Mouse (Mus musculus) CH12.LX (cell line): ENCODE data around the gene Cyp27b1. TPM values are rescaled to one million over a fixed set of nuclear protein-coding genes. Genes with fewer than 3 reads are reported as not detected.
A peak's percentile ranks its signal among the peaks of the same experiment; 100 is the strongest.

Source experiments
- DNase-seq: peaks from one replicate; pipeline ENCODE4 v3.0.0-alpha.2; 2013; ENCODE audit errors: extremely low read depth
- H3K27ac ChIP-seq: 2 replicates; pipeline ENCODE4 v1.5.1; 2012; ENCODE audit warnings: low read depth, mild to moderate bottlenecking, control low read depth, moderate library complexity; ENCODE audit not compliant: insufficient read depth
- H3K27me3 ChIP-seq: replicated peaks from 2 replicates; pipeline ENCODE3; 2012; ENCODE audit warnings: inconsistent platforms
- H3K36me3 ChIP-seq, 2 experiments: replicated peaks in 1 of 2; 2 replicates each; pipeline versions ENCODE3 to v1.6.1; 2012; ENCODE audit warnings: inconsistent platforms in 1 of 2, low read length in 1 of 2, mild to moderate bottlenecking in 1 of 2, mixed read lengths in 1 of 2, moderate library complexity in 1 of 2; ENCODE audit not compliant: control insufficient read depth in 1 of 2, insufficient read depth in 1 of 2
- H3K4me1 ChIP-seq, 2 experiments: 2 replicates each; pipeline ENCODE4 v1.6.1; 2012; ENCODE audit warnings: inconsistent platforms in 1 of 2, moderate library complexity in 1 of 2; ENCODE audit not compliant: insufficient read depth in 2 of 2, control insufficient read depth in 1 of 2
- H3K4me2 ChIP-seq: 2 replicates; pipeline ENCODE4 v1.6.1; 2012; ENCODE audit warnings: low read depth, mild to moderate bottlenecking, control low read depth; ENCODE audit not compliant: poor library complexity, insufficient read depth, severe bottlenecking
- H3K4me3 ChIP-seq, 3 experiments: fragments of 150-350 bp in 1 of 3; sonication (generic) in 1 of 3; replicated peaks in 1 of 3; 2 replicates each; pipeline versions ENCODE3 to v1.5.1; 2011 to 2012; ENCODE audit warnings: low read depth in 2 of 3, low read length in 2 of 3, mild to moderate bottlenecking in 2 of 3, moderate library complexity in 2 of 3, control low read depth in 1 of 3, improper control_type of control experiment in 1 of 3, inconsistent platforms in 1 of 3, mixed read lengths in 1 of 3; ENCODE audit not compliant: poor library complexity in 1 of 3
- H3K79me2 ChIP-seq: replicated peaks from 2 replicates; pipeline ENCODE4 v1.6.1; 2012; ENCODE audit warnings: mild to moderate bottlenecking, moderate library complexity; ENCODE audit not compliant: control insufficient read depth, poor library complexity, insufficient read depth, severe bottlenecking; ENCODE audit errors: extremely low read depth
- H3K9ac ChIP-seq: 2 replicates; pipeline ENCODE4 v1.6.1; 2012; ENCODE audit warnings: low read depth, mild to moderate bottlenecking, control low read depth, moderate library complexity; ENCODE audit not compliant: insufficient read depth
- H3K9me3 ChIP-seq: replicated peaks from 2 replicates; pipeline ENCODE3; 2012; ENCODE audit warnings: low read length, inconsistent platforms, mixed read lengths
- ETS1 ChIP-seq: conservative IDR thresholded peaks from 2 replicates; pipeline ENCODE4 v1.6.1; 2012; ENCODE audit warnings: low read depth, mild to moderate bottlenecking, inconsistent platforms, low read length, improper control_type of control experiment, moderate library complexity
- MAX ChIP-seq: IDR thresholded peaks from 2 replicates; pipeline ENCODE4 v1.6.1; 2011; ENCODE audit warnings: low read length, improper control_type of control experiment
- SIN3A ChIP-seq: IDR thresholded peaks from 2 replicates; pipeline ENCODE4 v1.6.1; 2012; ENCODE audit warnings: low read length, improper control_type of control experiment, inconsistent platforms
- TBP ChIP-seq: conservative IDR thresholded peaks from 2 replicates; pipeline ENCODE4 v1.6.1; 2011; ENCODE audit warnings: low read depth, low read length, improper control_type of control experiment
- ZMIZ1 ChIP-seq: IDR thresholded peaks from 2 replicates; pipeline ENCODE4 v1.6.1; 2012; ENCODE audit warnings: low read depth, mild to moderate bottlenecking, inconsistent platforms, low read length, improper control_type of control experiment
- dilution Hi-C: fragments of 300-500 bp; cut with MboI; formaldehyde crosslinking; loops from 2 replicates; pipeline ENCODE4 v1.14.3; 2020; ENCODE audit warnings: low sequenced_read_pairs; ENCODE audit not compliant: extremely low pct_unique_long_range_greater_than_20kb, extremely low pct_ligation_motif_present
- in situ Hi-C: fragments of 300-500 bp; cut with MboI; formaldehyde crosslinking; loops from 3 replicates; pipeline ENCODE4 v1.14.3; 2019; ENCODE audit warnings: low sequenced_read_pairs, low pct_ligation_motif_present, low pct_unique_long_range_greater_than_20kb, mixed read lengths
- polyA plus RNA-seq: library from polyadenylated mRNA; unstranded; fragments of >175 nt; gene quantifications from 2 replicates; pipeline ENCODE4 v1.2.1, GENCODE M21; 2012; ENCODE audit warnings: low read depth; ENCODE audit not compliant: insufficient read length
- total RNA-seq, 2 experiments: library from RNA; depleted of rRNA; stranded (reverse); fragments of 300-350 nt in 1 of 2; fragments of >200 nt in 1 of 2; gene quantifications; 2 replicates each; pipeline ENCODE4 v1.2.3; 2012 to 2014

Gene Cyp27b1
- total and polyA plus RNA-seq, 3 experiments: 0.32 to 1.4 (median 0.42) TPM

GRCm38 (mm10) chr10:127075651-127076050 is 27.6 kb downstream of the Cyp27b1 start:
- dilution Hi-C loops (no loop called here), in situ Hi-C loops (no loop called here)
- Histone ChIP-seq H3K27ac (peak overlapping the region; percentile 25; the same call in 1 of the 2 replicates), H3K4me1 (peaks cover 9 to 27% of the 10 kb centered on the region in 2 experiments; a peak in 3 of 4 replicates), H3K9ac (peak overlapping the region; percentile 59), H3K27me3 (no peaks in the 10 kb centered on the region), H3K9me3 (no peaks in the 10 kb centered on the region), H3K36me3 (peaks cover 12 to 31% of the 10 kb centered on the region in 2 experiments), H3K4me3 (peak overlapping the region; percentile 68 to 88 (median 77)), H3K79me2 (peaks cover 9% of the 10 kb centered on the region), H3K4me2 (peak overlapping the region; percentile 59)
- no peak; the same call in 1 of the 2 replicates for TF ChIP-seq SIN3A
- no peak for DNase-seq

GRCm38 (mm10) chr10:127076082-127076481 is 28.0 kb downstream of the Cyp27b1 start:
- H3K9ac ChIP-seq: peak overlapping the region; percentile 59; the same call in 1 of the 2 replicates
- H3K27me3 ChIP-seq: no peaks in the 10 kb centered on the region
- peaks cover 16 to 35% of the 10 kb centered on the region in 2 experiments for H3K36me3 ChIP-seq
- no peaks in the 10 kb centered on the region for H3K9me3 ChIP-seq
- H3K4me2 ChIP-seq: peak overlapping the region; percentile 59
- H3K27ac ChIP-seq: no peak overlapping the region
- dilution Hi-C loops: no loop called here
- peaks cover 8 to 24% of the 10 kb centered on the region in 2 experiments; a peak in 3 of 4 replicates for H3K4me1 ChIP-seq
- TF ChIP-seq MAX: no peak
- no peak for TF ChIP-seq ZMIZ1
- in situ Hi-C loops: no loop called here
- H3K4me3 ChIP-seq: peak overlapping the region; percentile 68 to 88 (median 77)
- DNase-seq: peak; percentile 76
- H3K79me2 ChIP-seq: peaks cover 9% of the 10 kb centered on the region

GRCm38 (mm10) chr10:127077515-127077914 is 29.5 kb downstream of the Cyp27b1 start:
- Histone ChIP-seq H3K9me3 (no peaks in the 10 kb centered on the region), H3K4me2 (no peak overlapping the region), H3K9ac (no peak overlapping the region), H3K4me3 (no peak overlapping the region)
- dilution Hi-C loops (no loop called here), in situ Hi-C loops (no loop called here)
- no peak for DNase-seq
- TF ChIP-seq TBP (no peak), ETS1 (no peak)
- TF ChIP-seq, all 38 proteins: peak for 0
- peaks cover 16 to 49% of the 10 kb centered on the region in 2 experiments for H3K36me3 ChIP-seq
- peaks cover 4 to 20% of the 10 kb centered on the region in 2 experiments; a peak in 3 of 4 replicates for H3K4me1 ChIP-seq
- no peaks in the 10 kb centered on the region for H3K27me3 ChIP-seq
- no peak overlapping the region for H3K27ac ChIP-seq
- H3K79me2 ChIP-seq: peaks cover 9% of the 10 kb centered on the region
